Mouse (Mus musculus): Measurements from ENCODE around the gene Hoxc11.

GRCm38 (mm10) chr15:102961728-102962127 is 7.5 kb downstream of the Hoxc11 start:
- TF ChIP-seq CTCF (IDR thresholded peaks at IDR 0.05; ENCODE audit: control insufficient read depth, insufficient read depth, insufficient read length) (no peak), MAX (IDR thresholded peaks at IDR 0.05) (peak; percentile 36), USF1 (IDR thresholded peaks at IDR 0.05; ENCODE audit: low read depth) (no peak), CEBPB (IDR thresholded peaks at IDR 0.05; ENCODE audit: low read depth) (no peak), MYOD1 (IDR thresholded peaks at IDR 0.05; ENCODE audit: control insufficient read depth, insufficient read length, low read depth) (no peak)
